8 mouse cellular contexts compared by ENCODE assay signal in the genomic region with DNA sequence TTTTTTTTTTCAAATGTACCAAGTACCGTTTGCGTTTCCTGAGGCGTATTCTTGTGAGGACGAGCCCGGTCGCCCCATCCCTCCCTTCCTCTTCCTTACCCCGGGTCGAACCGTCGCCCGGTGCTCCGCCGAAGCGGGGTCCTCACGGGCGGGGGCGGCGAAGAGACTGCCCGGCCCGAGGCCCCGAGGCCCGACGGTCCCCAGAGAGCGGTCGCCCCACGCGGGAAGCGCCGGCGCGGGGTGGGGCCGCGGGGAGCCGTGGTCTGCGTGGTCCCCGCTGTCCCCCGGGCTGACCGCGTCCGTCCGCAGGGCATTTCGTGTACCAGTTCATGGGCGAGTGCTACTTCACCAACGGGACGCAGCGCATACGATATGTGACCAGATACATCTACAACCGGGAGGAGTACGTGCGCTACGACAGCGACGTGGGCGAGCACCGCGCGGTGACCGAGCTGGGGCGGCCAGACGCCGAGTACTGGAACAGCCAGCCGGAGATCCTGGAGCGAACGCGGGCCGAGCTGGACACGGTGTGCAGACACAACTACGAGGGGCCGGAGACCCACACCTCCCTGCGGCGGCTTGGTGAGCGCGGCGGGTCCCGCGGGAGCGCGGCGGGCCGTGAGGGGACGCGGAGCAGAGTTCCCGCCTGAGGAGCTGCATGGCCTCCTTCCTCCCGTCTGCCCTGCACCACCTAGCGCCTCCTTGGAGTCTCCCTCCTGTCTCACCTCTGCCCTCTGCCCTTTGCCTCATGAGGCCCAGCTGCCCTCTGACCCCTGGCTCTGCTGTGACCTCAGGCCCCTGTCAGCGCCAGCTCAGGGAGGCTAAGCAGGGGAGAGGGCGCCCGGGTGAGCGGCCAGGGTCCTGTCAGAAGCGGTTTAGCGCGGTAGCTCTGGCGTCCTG. TPM values are rescaled to one million over a fixed set of nuclear protein-coding genes. Genes with fewer than 3 reads are reported as not detected.
A peak's percentile ranks its signal among the peaks of the same experiment; 100 is the strongest.
DNase-seq lines count a peak whose midpoint lies in the region; ATAC-seq and TF ChIP-seq lines count a peak whose summit lies in the region.

No protein-coding gene starts in this region.

- ATAC-seq in lung, embryonic 15.5 days (ENCODE audit: borderline replicate concordance, extremely low read depth, low FRiP score, low TSS enrichment): peak; percentile 40; the same call in 1 of the 2 replicates
- no peak for ATAC-seq in hindbrain, embryonic 16.5 days
- ATAC-seq in stomach, postnatal 0 days (ENCODE audit: low FRiP score, low TSS enrichment): peak; percentile 30; the same call in 1 of the 2 replicates

- H3K79me2 ChIP-seq in macrophage (ENCODE audit: inconsistent target): no peaks in the 10 kb centered on the region

- WGBS in lung, embryonic 15.5 days: under 1% methylated on average over 63 of the region's 93 CpGs
- WGBS in hindbrain, embryonic 16.5 days: 2% methylated on average over 78 of the region's 93 CpGs
- 3% methylated on average over 91 of the region's 93 CpGs for WGBS in macrophage (ENCODE audit: missing documents)
- WGBS in stomach, postnatal 0 days: 1% methylated on average over 88 of the region's 93 CpGs

- H3K4me3 ChIP-seq in lung, embryonic 15.5 days: peak overlapping the region; percentile 43
- H3K4me3 ChIP-seq in hindbrain, embryonic 16.5 days (ENCODE audit: low read length): peak overlapping the region; percentile 53
- H3K4me3 ChIP-seq in macrophage (ENCODE audit: inconsistent target): peak overlapping the region; percentile 45; the same call in 1 of the 2 replicates
- H3K4me3 ChIP-seq in stomach, postnatal 0 days (ENCODE audit: low read depth, low read length): peak overlapping the region; percentile 53

- no peak for DNase-seq in lung, postnatal 10 days
- DNase-seq in embryo, embryonic 10.5 days (ENCODE audit: low spot score): peak; percentile 78
- DNase-seq in stomach, postnatal 0 days (ENCODE audit: low spot score): peak; percentile 27
- no peak for DNase-seq in ovary, postnatal 10 days (ENCODE audit: low spot score)
- no peak for DNase-seq in cerebellum, adult 9-10 months

- no peak; the same call in 1 of the 2 replicates for TF ChIP-seq CTCF in stomach, postnatal 0 days (IDR thresholded peaks at IDR 0.05; ENCODE audit: low read depth)

- peak overlapping the region; percentile 86 for H3K4me2 ChIP-seq in lung, embryonic 15.5 days
- peak overlapping the region; percentile 95 for H3K4me2 ChIP-seq in hindbrain, embryonic 16.5 days (ENCODE audit: low read length)
- peak overlapping the region; percentile 85 for H3K4me2 ChIP-seq in stomach, postnatal 0 days (replicated peaks; ENCODE audit: low read depth)

- H3K36me3 ChIP-seq in lung, embryonic 15.5 days: no peaks in the 10 kb centered on the region
- H3K36me3 ChIP-seq in hindbrain, embryonic 16.5 days (ENCODE audit: control insufficient read depth, insufficient read depth, low read length): no peaks in the 10 kb centered on the region
- H3K36me3 ChIP-seq in macrophage (ENCODE audit: inconsistent target): no peaks in the 10 kb centered on the region
- H3K36me3 ChIP-seq in stomach, postnatal 0 days (ENCODE audit: control insufficient read depth, insufficient read depth, low read length): no peaks in the 10 kb centered on the region

- no peak for TF ChIP-seq EP300 in stomach, postnatal 0 days (optimal IDR thresholded peaks at IDR 0.05)

- H3K9me3 ChIP-seq in lung, embryonic 15.5 days: no peaks in the 10 kb centered on the region
- no peaks in the 10 kb centered on the region for H3K9me3 ChIP-seq in hindbrain, embryonic 16.5 days (ENCODE audit: control insufficient read depth, low read length)
- H3K9me3 ChIP-seq in stomach, postnatal 0 days (ENCODE audit: control insufficient read depth, low read length): no peaks in the 10 kb centered on the region

- no peak overlapping the region for H3K27ac ChIP-seq in lung, embryonic 15.5 days
- no peak overlapping the region for H3K27ac ChIP-seq in hindbrain, embryonic 16.5 days (ENCODE audit: low read depth, low read length)
- H3K27ac ChIP-seq in macrophage: no peak overlapping the region
- no peak overlapping the region for H3K27ac ChIP-seq in stomach, postnatal 0 days (replicated peaks)

- H3K4me1 ChIP-seq in lung, embryonic 15.5 days: peaks cover 21% of the 10 kb centered on the region
- peaks cover 10% of the 10 kb centered on the region for H3K4me1 ChIP-seq in hindbrain, embryonic 16.5 days (ENCODE audit: control insufficient read depth, insufficient read depth, low read depth, low read length)
- peaks cover 3% of the 10 kb centered on the region; the same call in 1 of the 2 replicates for H3K4me1 ChIP-seq in stomach, postnatal 0 days (replicated peaks; ENCODE audit: control insufficient read depth, insufficient read depth)

- peaks cover 41% of the 10 kb centered on the region for H3K27me3 ChIP-seq in lung, embryonic 15.5 days
- H3K27me3 ChIP-seq in hindbrain, embryonic 16.5 days (replicated peaks; ENCODE audit: control insufficient read depth, insufficient read depth, low read length): no peaks in the 10 kb centered on the region
- H3K27me3 ChIP-seq in stomach, postnatal 0 days (ENCODE audit: control insufficient read depth, insufficient read depth, low read length): peaks cover 3% of the 10 kb centered on the region; the same call in 1 of the 2 replicates

- H3K9ac ChIP-seq in lung, embryonic 15.5 days: peak overlapping the region; percentile 31; the same call in 1 of the 2 replicates
- peak overlapping the region; percentile 58 for H3K9ac ChIP-seq in hindbrain, embryonic 16.5 days (ENCODE audit: low read depth, low read length)
- H3K9ac ChIP-seq in stomach, postnatal 0 days (ENCODE audit: low read length): peak overlapping the region; percentile 60

RNA-seq across cellular contexts. Expression of a gene that starts 7.2 kb away (rescaled TPM):
- polyA plus RNA-seq in lung, embryonic 15.5 days (2015; fragmentation: Nextera tagmentation; extraction: Ambion mirVana): 12.1 and 42.0 TPM in 2 replicates
- 1.7 and 2.3 TPM in 2 replicates for polyA plus RNA-seq in hindbrain, embryonic 16.5 days (2015; fragmentation: Nextera tagmentation; extraction: Ambion mirVana)
- 100 to 1,000 TPM in 1 of 26 experiments, 10 to 100 TPM in 23, 1 to 10 TPM in 2; 5.3 to 118 (median 27.4) TPM for total RNA-seq in macrophage (2018; cell fraction: chromatin; rRNA removed)
- total RNA-seq in macrophage (2018; cell fraction: cytosol; rRNA removed): 100 to 1,000 TPM in 16 of 26 experiments, 10 to 100 TPM in 10; 51.8 to 189 (median 114) TPM
- 100 to 1,000 TPM in 23 of 26 experiments, 10 to 100 TPM in 3; 50.6 to 338 (median 193) TPM for total RNA-seq in macrophage (2018; cell fraction: nucleus; rRNA removed)
- 88.0 to 180 TPM (median 145 TPM) in 3 replicates for polyA plus RNA-seq in macrophage (2018)
- 19.3 and 20.1 TPM in 2 replicates for polyA plus RNA-seq in stomach, postnatal 0 days (2015; fragmentation: Nextera tagmentation; extraction: Ambion mirVana)

RNA-seq across cellular contexts. Expression of a gene that starts 22.9 kb away (rescaled TPM):
- 6.3 and 18.9 TPM in 2 replicates for polyA plus RNA-seq in lung, embryonic 15.5 days (2015; fragmentation: Nextera tagmentation; extraction: Ambion mirVana)
- polyA plus RNA-seq in hindbrain, embryonic 16.5 days (2015; fragmentation: Nextera tagmentation; extraction: Ambion mirVana): 0.59 and 0.80 TPM in 2 replicates
- total RNA-seq in macrophage (2018; cell fraction: chromatin; rRNA removed): 10 to 100 TPM in 22 of 26 experiments, 1 to 10 TPM in 4; 4.4 to 78.3 (median 18.3) TPM
- total RNA-seq in macrophage (2018; cell fraction: cytosol; rRNA removed): 100 to 1,000 TPM in 24 of 26 experiments, 10 to 100 TPM in 2; 96.8 to 261 (median 173) TPM
- 100 to 1,000 TPM in 23 of 26 experiments, 10 to 100 TPM in 3; 44.4 to 288 (median 166) TPM for total RNA-seq in macrophage (2018; cell fraction: nucleus; rRNA removed)
- 116 to 315 TPM (median 141 TPM) in 3 replicates for polyA plus RNA-seq in macrophage (2018)
- polyA plus RNA-seq in stomach, postnatal 0 days (2015; fragmentation: Nextera tagmentation; extraction: Ambion mirVana): 6.8 and 8.2 TPM in 2 replicates

RNA-seq across cellular contexts. Expression of a gene that starts 26.0 kb away (rescaled TPM):
- 0.09 and 0.14 TPM in 2 replicates for polyA plus RNA-seq in lung, embryonic 15.5 days (2015; fragmentation: Nextera tagmentation; extraction: Ambion mirVana)
- polyA plus RNA-seq in hindbrain, embryonic 16.5 days (2015; fragmentation: Nextera tagmentation; extraction: Ambion mirVana): 0.16 and 0.33 TPM in 2 replicates
- total RNA-seq in macrophage (2018; cell fraction: chromatin; rRNA removed): 1 to 10 TPM in 1 of 26 experiments, under 1 TPM in 4, not detected in 21; 0.37 to 1.8 (median 0.66) TPM
- 1 to 10 TPM in 1 of 26 experiments, under 1 TPM in 23, not detected in 2; 0.07 to 1.0 (median 0.24) TPM for total RNA-seq in macrophage (2018; cell fraction: cytosol; rRNA removed)
- 1 to 10 TPM in 17 of 26 experiments, under 1 TPM in 7, not detected in 2; 0.55 to 3.7 (median 1.4) TPM for total RNA-seq in macrophage (2018; cell fraction: nucleus; rRNA removed)
- 0.15 to 0.41 TPM (median 0.33 TPM) in 3 replicates for polyA plus RNA-seq in macrophage (2018)
- 0.13 and 0.16 TPM in 2 replicates for polyA plus RNA-seq in stomach, postnatal 0 days (2015; fragmentation: Nextera tagmentation; extraction: Ambion mirVana)

RNA-seq across cellular contexts. Expression of a gene that starts 41.0 kb away (rescaled TPM):
- polyA plus RNA-seq in lung, embryonic 15.5 days (2015; fragmentation: Nextera tagmentation; extraction: Ambion mirVana): 4.7 and 12.0 TPM in 2 replicates
- 3.5 and 4.3 TPM in 2 replicates for polyA plus RNA-seq in hindbrain, embryonic 16.5 days (2015; fragmentation: Nextera tagmentation; extraction: Ambion mirVana)
- total RNA-seq in macrophage (2018; cell fraction: chromatin; rRNA removed): 10 to 100 TPM in 20 of 26 experiments, 1 to 10 TPM in 6; 3.1 to 43.8 (median 14.2) TPM
- 100 to 1,000 TPM in 18 of 26 experiments, 10 to 100 TPM in 8; 72.0 to 167 (median 122) TPM for total RNA-seq in macrophage (2018; cell fraction: cytosol; rRNA removed)
- total RNA-seq in macrophage (2018; cell fraction: nucleus; rRNA removed): 100 to 1,000 TPM in 20 of 26 experiments, 10 to 100 TPM in 6; 59.0 to 237 (median 136) TPM
- 73.4 to 224 TPM (median 73.4 TPM) in 3 replicates for polyA plus RNA-seq in macrophage (2018)
- polyA plus RNA-seq in stomach, postnatal 0 days (2015; fragmentation: Nextera tagmentation; extraction: Ambion mirVana): 5.6 and 6.7 TPM in 2 replicates

Comparison
In these comparisons a context has a peak if more than half of its experiments do, and no peak if none do; other contexts are left out.
1. DNase-seq: peak in embryo, embryonic 10.5 days (single experiment) and stomach, postnatal 0 days (single experiment); none in lung, postnatal 10 days (single experiment), ovary, postnatal 10 days (single experiment) and cerebellum, adult 9-10 months (single experiment).
2. Peak in every context shown above with its lines, with median percentiles within 50 percentile points of each other: H3K4me2 ChIP-seq, H3K4me3 ChIP-seq and H3K9ac ChIP-seq.